Mouse (Mus musculus): Measurements from ENCODE around the gene Dtl.
A peak's percentile ranks its signal among the peaks of the same experiment; 100 is the strongest.

Gene Dtl

DNA sequence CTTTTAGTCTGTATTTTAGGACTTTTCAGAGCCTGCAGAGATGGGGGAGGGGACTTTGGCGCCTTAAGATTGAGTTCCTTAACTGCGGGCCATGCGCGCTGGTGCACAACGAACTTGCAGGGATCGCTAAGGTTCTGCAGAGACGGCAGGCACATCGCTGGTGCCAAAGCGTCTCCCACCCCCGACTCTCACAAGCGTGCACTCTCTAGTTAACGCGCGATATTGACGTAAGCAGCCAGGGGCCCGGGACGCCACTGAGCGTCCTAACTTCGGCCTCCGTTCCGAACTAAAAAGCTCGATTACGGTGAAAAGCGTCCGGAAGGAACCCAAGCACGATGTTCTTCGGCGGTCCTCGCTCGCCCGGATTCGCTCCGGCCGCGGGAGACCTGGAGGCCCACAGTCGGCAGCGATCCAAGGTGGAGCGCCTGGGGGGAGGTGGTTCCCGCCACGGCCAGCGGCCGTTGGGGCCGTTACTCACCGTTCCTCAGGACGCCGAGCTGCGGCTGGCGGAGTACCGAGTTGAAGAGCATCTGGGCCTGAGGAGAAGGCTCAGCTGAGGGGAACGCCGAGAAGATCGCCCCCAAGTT is 380 bp downstream of the Dtl start:
- DNase-seq = peak; percentile 30 to 46

DNA sequence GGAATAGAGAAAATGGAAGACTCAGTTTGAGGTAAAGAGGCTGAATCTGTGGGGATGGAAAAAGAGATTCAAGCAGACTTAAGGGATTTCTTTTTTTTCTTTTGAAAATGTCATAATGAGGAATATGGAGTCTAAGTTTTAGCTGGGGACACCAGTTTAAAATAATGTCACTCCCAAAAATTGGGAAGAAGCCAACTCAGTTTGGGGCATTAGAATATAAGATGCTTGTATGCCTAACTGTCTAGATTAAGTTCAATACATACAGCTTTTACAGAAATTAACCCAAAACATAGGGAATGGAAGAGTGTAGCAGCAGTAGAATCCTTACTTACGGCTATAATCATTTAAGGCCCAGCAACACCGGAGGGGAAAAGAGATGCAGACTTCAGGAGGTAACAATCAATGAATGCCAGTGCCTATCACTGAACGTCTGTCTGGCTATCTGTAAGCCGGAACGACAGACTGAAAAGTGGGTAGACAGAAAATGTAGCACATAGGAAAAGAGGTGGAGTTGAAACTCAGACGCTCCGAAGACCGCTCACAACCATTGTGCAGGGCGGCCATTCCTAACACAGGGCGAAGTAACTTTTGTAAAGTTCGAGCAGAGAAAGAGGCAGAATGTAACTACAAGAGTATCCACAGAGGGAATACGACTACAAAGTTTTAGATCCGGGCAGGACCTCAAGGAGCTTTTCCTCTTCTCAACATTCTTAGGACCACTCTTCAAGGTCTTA is 1.3 kb downstream of the Dtl start:
- no peak for DNase-seq

DNA sequence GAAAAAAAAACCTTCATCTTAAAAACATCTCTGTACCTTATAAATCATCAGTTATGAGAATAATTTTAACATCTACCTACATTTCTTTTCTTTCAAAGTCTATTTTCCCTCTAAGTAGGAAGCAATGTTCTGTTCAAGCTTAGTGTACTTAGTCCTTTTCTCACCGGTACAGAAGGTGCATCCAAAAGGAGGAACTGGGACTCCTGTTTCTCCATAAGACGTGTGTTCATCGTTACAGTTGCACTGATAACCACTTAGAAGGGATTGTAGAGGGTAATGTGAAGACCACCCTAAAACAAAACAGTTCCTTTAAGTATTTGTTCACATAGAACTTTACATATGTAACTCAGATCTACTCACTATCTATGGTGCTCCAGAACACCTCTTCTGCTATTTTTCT is 4.9 kb downstream of the Dtl start:
- no peak for DNase-seq

DNA sequence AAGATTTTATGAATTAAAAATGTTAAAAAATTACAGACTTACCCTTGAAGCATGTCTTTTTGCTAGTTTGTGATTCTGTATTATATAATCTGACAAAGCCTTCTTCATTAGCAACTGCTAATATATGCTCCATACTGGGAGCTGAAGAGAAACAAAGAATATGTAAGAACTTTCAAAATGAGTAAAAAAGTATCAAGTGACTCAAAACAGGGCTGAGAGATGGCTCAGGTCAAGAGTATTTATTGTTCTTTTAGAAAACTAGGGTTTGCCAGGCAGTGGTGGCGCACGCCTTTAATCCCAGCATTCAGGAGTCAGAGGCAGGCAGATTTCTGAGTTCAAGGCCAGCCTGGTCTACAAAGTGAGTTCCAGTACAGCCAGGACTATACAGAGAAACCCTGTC is 5.7 kb downstream of the Dtl start:
- DNase-seq = no peak

DNA sequence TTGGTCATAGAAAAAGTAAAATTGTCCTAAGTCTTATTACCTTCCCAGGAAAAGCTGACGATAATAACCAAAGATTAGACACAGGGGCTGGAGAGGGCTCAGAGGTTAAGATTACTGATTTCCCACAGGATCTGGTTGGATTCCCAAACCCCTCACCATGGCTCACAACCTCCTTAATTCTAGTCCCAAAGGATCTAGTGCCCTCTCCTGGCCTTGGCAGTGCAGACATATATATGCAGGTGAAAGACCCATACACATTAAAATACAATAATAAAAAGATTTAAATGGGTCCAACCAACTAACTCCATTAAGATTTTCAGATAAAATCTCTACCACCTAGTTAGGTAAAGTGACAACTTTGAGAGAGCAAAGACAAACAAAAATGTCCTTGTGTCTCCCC is 7.5 kb downstream of the Dtl start:
- DNase-seq = peak; percentile 34 to 42

DNA sequence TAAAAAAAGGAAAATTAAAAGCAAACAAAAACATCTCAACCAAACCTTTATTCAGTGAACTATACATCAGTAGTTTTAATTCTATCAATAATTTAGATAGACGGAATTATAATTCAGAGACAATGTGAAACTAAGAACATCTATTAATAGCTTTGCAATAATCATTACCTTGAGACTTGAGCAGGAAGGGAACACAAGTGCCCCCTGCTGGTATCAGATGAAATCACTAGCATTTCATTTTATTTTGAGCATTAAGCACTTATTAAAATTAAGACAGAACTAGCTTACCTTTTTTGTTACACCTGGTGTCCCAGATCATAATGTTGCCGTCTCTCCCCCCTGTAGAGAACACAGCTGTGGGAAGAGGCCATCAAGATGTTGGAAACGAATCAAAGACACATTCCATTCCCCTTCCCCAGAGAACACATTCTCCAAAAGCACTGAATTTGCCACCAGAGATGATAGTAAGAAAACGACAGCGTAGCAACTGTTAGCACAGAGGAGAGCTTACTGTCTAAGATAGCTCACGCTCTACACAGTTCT is 12.4 kb downstream of the Dtl start:
- peak; percentile 38 to 39 for DNase-seq

DNA sequence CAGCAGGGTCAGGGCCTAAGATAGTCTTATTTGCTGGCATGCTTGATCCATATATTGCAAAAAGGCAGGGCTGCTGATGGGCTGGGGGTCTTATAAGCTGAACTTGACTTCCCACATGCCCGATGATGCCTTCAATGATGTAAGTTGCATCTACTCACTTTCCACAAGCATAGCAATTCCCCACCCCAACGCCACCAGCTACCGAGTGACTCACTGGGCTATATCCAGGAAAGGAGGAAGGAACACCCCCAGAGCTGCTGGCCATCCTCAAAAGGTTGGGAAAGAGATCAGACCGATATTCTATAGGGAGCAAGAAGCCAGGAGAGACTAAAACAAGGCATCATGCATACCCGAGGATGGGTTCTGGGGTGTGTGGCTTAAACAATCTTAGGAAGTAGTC is 15.6 kb downstream of the Dtl start:
- no peak for DNase-seq

DNA sequence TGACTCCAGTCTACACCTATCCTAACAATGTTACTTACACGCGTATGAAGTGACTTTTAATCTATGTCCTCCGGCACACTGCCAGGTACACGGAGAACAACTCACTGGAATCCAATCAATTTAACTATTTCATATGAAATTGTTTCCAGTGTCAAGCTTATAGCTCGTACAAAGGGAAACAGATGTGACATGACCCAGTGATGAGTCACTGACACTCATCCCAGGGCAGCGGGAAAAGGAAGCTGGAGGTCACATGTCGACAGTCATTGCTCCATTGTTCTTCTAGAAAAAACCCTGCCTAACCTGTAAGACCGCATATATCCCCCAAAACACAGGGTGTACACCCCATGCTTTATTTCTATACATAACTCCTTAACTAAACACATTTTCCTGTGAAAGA is 18.2 kb downstream of the Dtl start:
- no peak for DNase-seq

DNA sequence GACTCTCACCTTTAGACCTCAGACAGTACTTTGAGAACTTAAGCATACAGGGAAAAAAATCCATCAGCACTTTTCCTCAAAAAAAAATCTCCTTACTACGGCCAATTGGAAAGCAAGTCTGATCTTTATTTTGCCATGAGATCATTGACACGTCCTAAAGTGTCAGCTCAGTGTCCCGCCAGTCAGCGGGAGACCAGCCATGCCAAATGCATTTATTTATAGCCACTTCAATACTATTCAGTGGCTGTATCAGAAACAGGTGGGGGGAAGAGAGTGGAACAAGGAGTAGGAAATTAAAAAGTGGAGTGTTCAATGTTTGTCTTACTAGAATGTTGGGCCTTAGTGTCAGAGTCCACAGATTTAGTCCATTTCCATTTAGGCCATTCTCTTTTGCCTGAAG is 24.6 kb downstream of the Dtl start:
- DNase-seq = no peak

DNA sequence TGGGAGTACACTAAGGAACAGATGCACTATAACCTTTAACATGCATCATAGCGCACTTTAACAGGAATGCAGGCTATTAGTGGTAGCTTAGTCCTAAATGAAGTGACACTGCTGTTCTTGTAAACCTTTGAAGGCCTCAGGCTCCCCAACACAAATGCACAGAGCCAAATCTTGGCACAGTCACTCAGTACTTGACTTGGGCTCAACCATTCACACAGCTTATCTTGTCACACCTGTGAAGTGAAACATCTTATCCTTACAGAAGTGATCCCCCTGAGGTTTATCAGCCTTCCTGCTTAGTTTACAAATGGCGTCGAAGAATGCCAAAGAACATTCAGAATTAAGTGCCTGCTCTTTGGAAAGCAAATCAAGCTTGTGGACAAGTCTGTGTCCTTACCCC is 31.6 kb downstream of the Dtl start:
- DNase-seq = no peak

DNA sequence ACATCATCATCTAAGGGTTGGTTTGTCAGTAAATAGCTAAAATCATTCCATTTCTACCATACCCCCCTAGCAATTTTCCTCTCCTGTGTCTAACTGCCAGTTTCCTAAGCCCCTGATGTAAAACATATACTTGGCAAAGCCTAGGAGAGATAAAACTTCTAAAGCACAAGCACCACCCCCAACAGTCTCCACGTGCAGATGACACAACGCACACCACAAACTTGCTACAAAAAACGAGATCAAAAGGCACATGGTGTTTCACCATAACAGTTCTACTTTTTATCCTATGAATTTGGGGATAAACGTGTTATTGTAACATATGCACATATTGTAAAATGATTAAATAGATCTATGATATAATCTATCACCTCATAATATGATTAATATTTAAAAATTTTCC is 33.7 kb downstream of the Dtl start:
- DNase-seq = no peak

DNA sequence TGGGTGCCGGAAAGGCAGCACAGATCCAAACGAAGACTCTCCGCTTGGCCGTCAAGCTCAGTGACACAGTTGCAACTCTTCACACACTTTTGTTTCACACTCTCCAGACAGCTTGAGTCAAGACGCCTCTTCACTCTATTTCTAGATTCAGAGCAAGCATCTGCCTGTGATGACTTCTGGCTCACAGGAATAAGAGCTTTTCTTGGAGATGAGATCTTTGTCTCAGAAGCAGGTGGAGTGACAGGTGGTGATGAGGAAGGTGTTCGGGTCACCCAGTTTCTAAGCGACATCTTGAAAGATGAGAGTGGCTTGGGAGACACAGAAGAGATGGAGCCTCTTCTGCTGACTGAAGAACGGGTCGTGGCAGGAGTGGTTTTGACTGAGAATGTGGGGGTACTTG is 34.3 kb downstream of the Dtl start:
- DNase-seq = no peak

DNA sequence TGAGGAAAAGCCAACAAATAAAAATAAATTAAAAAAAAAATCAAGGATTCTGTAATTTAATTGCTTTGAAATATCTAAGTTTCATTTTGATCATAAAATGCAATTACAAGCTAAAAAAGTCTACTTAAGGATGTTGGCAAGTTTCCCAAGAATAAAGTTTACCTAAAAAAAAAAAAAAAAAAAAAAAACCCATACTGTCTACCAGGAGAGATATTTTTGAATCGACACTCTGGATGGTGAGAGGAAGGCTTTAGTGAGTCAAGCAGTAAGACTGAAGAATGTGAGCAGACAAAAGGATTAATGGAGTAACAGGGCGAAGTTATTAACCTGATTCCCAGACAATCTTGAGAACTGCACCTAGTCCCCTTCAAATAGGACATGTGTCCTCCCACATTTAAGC is 35.0 kb downstream of the Dtl start:
- DNase-seq = no peak

DNA sequence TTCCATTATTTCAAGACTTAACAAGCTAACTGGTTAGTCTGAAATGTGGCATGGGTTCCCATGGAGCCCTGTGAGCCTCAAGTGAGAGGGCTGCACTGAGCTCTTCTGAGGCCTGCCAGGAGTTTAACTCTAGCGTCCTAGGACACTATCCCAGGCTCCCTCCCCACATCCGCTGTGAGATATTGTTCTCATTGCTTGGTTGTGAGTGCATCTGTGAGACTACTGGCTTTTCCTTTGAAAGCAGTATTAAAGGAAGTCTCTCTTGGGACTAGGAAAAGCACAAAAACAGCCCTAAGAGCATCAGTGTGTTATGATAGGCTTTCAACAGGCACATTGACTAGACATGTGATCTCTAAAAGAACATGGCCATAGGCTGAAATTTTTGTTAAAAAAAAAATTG is 40.4 kb downstream of the Dtl start:
- DNase-seq = no peak

DNA sequence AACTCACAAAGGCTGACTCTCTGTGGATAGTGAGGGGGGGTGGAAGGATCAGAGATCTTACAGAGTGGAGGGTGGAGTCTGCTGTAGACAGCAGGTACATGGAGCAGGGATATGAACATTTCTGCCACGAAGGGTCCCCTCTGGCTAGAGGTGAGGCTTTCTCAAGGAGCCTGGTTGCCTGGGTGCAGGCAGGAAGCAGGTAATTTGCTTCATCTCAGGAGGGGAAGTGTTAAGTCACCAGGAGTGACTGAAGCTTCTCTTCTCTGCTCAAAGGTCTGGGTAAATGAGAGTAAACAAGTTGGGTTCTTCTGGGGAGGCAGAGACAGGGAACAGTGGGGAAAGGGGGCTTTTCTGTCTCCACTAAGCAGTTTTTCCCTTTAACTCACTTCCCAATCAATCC is 44.3 kb downstream of the Dtl start:
- no peak for DNase-seq

DNA sequence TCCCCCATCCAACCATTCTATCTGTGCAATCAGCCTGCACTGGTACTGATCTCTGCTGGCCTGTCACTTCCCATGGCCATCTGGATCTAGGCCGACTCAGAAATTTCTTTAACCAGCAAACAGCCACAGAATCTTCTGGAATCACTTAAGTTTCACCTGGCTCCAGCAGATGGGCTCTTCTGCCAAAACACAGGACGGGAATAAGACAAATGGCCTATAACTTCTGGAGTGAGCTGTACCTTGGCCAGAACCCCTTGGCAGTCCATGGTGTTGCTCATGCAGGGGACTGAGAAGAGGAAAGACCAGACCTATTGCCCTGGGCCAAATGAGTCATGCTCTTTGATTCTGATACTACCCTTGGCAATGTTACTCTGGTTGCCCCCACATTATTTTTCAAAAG is 45.9 kb downstream of the Dtl start:
- DNase-seq = no peak

DNA sequence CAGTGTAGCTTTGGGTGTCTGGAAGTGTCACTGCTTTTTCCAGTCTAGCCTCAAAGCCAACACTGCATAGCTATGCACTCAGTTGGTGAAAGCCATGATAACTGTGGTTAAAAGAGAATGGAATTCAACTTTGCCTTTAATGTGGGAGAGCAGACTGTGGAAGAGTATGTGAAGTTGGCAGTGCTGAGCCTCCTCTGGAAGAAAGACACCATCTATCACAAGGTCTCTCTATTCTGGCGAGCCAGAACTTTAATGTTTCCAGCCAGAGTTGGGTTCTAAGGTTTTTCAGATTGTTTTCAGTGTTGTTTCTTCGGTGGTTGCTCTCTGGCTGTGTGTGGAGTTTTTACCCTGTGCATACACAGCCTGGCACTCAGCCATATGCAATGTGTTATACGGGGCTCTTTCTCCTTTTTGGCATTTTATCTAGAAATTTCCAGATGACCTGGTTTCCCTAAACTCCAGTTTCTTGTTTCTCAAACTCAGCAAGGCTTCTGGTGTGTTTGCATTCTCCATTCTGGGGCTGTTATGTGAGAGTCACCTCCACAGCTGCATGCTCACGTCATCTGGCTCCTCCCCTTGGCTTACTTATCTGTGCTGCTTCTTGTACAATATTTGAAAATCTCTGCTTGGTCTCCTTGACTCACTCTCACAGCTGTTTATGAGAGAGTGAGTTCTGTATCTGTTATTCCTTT is 47.3 kb downstream of the Dtl start:
- DNase-seq = no peak

DNA sequence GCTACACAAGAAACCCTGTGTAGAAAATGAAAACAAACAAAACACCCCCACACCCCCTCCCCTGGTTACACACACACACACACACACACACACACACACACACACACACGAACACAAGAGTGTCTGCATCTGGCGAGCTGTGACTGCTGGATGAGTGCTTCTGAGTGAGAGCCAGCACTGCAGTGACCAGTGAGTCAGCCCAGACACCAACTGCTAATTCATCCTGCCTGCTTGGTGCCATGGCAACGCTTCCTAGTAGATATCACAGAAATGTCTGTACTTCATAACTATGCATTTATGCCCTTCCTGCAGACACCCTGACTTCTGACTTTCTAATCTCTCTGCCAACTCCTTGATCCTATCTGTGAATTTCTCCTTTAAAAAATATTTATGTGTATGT is 48.3 kb downstream of the Dtl start:
- no peak for DNase-seq

DNA sequence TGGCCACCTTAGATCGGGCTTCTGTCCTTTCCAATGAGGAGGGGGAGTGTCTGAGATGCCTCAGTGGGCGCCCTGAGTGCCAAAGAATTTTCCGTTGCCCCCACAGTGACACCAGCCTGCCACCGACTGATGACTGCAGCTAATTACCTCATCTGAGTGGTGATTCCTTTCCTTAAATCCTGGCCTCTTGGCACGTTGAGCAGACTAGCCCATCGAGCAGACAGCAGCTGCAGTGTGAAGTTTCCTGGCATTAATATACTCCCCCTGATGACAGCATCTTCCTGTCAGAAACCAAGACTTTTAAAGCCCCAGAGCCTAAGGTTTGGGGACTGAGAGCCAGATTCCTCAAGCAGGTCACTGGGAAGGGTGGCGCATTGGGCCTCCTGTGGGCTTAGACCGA is 53.9 kb downstream of the Dtl start:
- DNase-seq = peak in 1 of 2 experiments; percentile 26

DNA sequence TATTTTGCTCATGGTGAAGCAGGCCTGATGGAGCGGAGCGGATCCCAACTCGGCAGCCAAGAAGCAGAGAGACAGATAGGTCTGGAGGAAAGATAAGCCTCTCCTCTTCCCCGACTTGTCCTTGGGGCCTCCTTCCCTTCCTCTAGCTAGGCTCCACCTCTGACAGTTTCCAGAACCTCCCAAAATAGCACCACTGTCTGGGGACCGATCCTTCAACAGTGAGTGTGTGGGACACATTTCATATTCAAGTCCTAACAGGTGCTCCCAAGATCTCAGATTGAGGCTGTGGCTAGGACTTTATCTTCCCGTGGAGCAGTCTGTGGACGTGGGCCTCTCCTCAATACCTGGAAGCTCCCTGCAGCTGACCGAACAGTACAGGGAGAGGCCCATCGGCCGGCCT is 54.7 kb downstream of the Dtl start:
- DNase-seq = no peak

DNA sequence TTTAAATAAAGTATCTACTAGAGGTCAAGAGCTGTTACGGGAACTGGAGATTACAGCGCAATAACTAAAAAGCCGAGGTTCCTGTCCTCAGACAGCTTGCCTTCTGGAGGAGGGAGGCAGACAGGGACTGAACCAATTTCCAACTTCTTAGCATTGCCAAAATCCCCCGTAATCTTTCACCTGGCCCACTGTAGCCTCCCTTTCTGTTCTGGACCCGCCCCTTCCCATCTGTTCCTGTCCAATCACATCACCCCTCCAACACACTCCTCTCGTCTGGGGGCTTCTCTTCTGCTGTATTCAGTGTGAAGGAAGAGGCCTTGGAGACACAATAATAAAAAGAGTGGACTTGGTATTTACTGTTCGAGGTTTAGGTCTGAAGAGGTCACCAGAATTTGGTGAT is 55.1 kb downstream of the Dtl start:
- DNase-seq = no peak

DNA sequence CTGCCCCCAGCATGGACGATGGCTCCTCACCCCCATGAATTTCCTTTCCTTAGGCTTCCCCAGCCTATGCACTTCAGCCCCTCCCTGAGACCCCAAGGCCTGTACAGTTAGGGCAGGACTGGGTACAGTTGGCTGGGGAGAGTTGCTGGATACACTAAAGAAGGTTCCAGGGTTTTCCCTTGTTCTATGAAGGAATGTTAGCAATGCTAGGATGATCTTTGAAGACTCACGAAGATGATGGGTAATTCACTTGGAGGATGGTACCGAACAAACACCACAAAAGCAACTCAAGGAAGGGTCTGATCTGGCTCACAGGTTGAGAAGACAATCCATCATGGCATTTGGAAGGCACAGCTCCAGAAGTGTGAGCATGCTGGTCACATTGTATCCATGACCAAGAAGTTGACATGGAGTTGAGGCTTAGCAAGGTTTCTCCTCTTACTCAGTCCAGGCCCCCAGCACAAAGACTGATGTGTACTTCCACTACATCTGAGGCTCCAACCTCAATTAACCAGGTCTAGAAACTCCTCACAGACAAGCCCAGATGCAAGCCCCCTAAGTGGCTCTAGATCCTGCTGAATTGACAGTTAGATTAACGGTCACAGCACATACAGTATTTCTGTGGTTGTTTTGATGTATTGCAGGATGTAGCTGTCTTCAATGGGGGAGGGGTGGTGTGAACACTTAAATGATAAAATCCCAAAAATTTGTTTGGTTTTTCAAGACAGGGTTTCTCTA is 55.8 kb downstream of the Dtl start:
- no peak for DNase-seq

DNA sequence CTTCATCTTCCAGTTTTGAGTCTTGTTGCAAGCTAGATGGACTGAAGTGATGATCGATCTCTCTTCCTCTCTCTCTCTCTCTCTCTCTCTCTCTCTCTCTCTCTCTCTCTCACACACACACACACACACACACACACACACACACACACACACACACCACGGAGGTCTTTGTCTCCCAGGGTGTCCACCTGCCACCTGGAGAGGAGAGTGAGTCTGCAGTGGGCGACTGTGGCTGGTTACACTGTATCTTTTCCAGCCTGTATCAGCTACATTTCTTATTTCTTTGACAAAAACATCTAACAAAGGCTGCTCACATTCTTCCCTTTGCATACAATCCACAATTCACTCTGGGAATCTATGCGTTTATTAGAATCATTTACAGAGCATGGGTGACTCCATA is 56.4 kb downstream of the Dtl start:
- no peak for DNase-seq

DNA sequence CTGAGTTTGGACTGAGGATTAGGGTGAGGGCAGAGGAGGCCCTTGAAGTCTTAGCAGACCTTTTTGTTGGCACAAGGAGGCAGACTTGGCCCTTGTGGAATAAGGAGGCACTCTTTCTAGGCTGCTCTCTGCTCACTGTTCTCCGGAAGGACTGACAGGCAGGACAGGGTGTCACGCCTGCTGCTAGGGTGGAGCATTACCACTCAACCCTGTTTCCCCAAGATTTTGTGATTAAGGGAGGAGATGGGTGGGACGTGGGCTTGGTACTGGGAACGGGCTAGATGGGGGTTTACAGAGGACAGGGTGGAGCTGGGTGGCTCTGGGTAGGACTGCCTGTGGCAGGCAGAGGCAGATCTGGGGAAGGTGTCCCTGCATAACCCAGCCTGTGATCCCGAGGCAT is 57.4 kb downstream of the Dtl start:
- no peak for DNase-seq

All from kidney, adult 8-10 months (tissue).